Mouse (Mus musculus) lung, adult 18-20 months (tissue): ENCODE measurements around the gene Nup188.
A peak's percentile ranks its signal among the peaks of the same experiment; 100 is the strongest.

Experiments used
- DNase-seq, 2 experiments: peaks; one replicate each; pipeline ENCODE4 v3.0.0; 2022; ENCODE audit warnings: mixed read lengths in 2 of 2

Nup188 gene

DNA sequence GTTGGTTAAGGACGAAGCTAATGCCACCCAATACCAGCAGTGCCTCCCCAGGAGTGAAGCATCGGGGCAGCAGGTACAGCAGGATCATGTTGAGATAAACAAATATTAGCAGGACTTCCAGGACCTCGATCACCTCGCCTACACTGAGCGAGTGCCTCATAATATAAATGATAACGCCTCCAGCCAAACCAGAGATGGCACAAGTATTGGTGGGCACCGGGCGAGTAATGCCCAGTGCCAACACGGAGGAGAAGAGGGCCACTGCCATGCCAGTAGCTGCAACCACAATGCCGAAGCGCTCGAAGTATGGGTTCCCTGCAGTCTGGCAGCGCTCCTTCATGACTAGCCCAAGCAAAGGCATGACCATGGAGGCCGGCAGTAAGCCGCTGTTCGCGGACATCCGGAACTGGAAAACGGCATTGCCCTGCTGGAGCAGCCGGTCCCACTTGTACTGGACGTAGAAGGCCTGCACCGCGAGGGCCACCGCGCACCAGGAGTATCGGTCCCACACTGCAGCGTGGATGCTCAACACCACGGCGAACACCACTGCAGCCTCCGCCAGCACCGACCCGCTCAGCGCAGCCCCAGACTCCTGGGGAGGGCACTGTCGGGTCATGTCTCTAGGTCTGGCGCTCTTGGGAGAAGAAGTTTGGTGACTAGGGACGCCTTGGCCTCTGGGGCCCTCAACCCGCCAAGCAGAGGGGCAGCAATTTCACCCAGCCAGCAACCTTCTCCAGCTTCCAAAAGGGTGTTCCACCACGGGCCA, 598 bp upstream of the Nup188 start:
- no peak for DNase-seq

GRCm38 (mm10) chr2:30287027-30287373, 803 bp downstream of the Nup188 start:
- DNase-seq, result no peak

DNA sequence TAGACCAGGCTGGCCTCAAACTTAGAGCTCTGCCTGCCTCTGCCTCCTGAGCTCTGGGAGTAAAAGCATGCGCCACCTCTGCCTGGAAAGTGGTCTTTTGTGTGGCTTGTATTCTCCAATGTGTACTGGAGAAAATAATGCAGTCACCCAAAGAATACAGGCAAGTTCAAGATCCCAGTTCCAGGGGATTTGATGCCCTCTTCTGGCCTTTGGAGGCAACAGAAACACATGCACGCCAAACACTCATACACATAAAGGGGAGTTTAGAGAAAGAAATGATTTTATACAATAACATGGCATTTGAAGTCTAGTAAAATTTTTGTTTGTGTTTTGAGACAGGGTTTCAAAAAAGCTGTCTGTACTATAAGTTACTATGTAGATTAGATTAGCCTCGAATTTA, 13.3 kb downstream of the Nup188 start:
- DNase-seq, result no peak

DNA sequence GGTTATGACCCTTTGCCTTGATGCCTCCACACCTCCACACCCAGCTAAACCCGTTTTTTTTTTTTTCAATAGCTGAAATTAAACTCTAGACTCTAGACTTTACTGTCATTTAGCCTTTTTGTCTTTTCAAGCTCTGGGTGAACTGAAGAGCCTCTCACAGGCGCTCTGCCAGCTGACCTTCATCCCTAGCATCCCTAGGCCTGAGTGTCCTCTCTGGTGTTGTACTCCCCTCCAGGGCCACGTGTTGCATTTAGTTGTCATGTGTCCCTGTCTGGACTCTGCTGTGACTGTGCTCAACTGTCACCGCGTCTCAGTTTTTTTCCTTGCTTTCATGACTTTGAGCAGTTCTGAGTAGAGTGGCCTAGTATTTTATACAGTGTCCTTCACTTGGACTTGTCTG, 13.8 kb downstream of the Nup188 start:
- DNase-seq, result no peak

GRCm38 (mm10) chr2:30306087-30306486, 19.9 kb downstream of the Nup188 start:
- no peak for DNase-seq

DNA sequence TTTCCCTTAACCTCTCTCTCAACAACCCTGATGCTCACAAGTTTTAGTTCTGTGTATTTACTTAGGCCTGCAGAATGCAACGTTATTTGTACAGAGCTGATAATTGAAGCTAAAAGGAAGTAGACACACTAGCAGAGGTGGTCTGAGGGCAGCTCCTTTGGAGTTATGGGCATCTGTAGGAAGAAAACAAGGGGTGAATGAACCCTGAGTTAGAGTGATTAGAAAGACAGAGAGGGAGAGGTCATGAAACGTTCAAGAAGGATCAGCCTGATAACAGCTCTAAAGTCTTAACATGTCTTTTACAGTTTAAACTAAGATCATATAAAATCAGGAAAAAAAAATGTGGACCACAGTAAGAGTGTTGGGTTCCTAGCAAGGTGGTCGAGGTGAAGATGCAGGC, 23.2 kb downstream of the Nup188 start:
- no peak for DNase-seq

DNA sequence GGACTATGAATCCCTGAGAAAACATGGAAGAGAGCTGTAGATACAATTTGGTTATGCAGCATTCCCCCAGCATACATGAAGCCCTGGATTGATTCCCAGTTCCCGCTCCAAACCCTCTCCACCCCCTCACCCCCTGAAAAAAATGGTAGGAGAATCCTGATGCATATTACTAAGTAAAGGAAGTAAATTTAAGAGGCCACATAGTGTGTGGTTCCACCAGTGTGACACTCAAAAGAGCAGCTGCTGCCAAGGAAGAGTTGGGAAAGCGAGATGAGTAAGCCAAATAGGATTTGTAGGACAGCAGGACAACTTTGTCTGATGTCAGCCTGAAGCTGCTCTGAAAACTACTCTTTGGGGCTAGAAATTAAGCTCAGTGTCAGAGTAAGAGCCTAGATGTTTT, 25.3 kb downstream of the Nup188 start:
- DNase-seq, result no peak

DNA sequence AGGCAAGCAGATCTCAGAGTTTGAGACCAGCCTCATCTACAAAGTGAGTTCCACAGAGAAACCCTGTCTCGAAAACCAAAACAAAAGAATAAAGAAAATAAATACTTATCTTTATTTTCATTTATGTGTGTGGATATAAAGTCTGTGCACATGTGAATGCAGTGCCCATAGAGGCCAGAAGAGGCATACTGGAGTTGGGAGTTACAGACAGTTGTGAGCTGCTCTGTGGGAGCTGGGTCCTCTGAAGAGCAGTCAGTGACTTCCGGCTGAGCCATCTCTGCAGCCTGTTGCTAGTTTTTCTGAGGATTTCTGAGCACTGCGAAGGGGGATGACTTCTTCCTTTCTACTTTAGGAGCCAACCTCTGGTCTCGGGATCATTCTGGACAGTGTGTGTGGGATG, 29.9 kb downstream of the Nup188 start:
- no peak for DNase-seq

DNA sequence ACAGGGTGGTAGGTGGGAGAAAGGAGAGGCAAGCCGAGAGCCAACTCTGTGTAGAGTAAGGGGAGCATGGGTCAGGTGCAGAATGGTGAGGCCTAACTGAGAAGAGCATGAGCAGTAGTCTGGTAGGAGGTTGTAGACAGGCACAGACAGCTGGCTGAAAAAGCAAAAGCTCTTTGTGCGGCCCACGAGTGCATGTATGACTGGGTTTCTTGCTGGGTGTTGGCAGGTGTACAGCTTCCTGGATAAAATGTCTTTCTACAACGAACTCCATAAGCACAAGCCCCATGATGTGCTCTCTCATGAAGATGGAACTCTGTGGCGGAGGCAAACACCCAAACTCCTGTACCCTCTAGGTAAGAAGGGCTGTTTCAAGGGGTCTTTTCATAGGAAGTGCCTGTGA, 30.8 kb downstream of the Nup188 start:
- no peak for DNase-seq

DNA sequence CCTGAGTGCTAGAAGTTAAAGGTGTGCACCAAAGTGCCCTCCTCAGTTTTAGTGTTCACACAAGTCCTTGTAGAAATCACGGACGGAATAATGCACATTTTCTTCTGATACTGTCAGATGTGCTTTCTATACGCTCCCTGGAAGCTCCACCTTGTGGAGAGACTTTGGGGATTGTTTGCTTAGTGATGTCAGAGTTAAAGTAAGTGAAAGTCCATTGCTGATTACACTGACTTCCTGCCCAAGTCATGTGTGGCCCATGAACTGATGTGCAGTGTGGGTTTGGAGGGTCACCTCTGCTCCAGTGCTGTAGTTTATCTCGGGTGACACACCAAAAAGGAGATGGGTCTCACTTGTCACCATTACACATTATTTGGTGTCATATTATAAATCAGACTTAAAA, 33.1 kb downstream of the Nup188 start:
- DNase-seq, result no peak

DNA sequence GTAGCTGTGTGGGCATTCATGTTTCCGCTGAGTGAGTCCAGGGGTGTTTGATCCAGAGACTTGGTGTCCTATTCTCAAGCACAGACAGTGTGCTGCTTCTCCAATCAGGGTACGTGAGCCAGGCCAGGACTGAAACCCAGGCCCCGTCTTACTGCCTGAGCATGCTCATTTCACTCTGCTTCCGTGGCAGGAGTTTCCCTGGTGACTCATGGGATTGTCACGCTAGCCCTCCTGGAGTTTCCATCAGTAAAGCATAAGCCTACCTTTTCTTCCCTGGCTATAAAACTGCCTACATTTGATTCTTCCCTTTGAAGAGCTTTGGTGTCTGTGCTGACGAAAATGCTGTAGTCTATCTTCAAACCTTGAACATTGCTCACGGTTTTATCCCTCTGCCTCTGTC, 36.9 kb downstream of the Nup188 start:
- no peak for DNase-seq

GRCm38 (mm10) chr2:30325296-30325695, 39.1 kb downstream of the Nup188 start:
- no peak for DNase-seq

DNA sequence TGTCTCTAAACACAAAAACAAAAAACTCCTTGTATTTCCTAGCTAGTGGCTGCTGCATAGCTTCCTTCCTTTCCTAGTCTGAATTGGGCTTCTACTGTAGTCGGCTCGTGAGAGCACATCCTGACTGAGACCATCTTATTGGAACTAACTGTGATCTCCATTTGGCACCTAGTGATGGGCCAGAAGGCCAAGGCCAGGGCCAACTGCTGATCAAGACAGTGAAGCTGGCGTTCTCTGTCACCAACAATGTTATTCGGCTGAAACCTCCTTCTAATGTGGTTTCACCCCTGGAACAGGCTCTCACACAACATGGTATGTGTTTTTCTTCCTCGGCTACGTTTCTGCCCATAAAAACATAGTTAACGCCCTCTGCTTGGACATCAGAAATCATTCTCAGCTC, 41.1 kb downstream of the Nup188 start:
- DNase-seq, result no peak

DNA sequence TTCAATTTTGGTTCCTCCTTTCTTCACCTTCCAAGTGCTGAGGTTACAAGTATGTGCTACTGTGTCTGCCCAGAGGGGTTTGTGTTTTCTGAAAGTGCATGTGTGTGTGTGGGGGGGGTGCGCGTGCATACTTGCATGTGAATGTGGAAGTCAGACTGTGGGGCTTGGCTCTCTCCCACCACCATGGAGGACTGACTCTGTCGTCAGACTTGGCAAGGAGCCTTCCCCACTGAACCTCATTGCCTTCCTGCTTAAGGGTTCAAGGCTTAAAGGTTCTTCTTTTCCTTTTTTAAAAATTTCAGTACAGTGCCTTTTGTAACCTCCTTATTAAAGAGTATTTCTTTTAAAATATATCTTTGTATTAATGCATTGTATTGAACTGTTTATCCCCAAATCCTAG, 42.6 kb downstream of the Nup188 start:
- peak in 1 of 2 experiments; percentile 14 for DNase-seq

- no peak for DNase-seq
These were observed 49.1 kb downstream of the Nup188 start for GRCm38 (mm10) chr2:30335324-30335723.

DNA sequence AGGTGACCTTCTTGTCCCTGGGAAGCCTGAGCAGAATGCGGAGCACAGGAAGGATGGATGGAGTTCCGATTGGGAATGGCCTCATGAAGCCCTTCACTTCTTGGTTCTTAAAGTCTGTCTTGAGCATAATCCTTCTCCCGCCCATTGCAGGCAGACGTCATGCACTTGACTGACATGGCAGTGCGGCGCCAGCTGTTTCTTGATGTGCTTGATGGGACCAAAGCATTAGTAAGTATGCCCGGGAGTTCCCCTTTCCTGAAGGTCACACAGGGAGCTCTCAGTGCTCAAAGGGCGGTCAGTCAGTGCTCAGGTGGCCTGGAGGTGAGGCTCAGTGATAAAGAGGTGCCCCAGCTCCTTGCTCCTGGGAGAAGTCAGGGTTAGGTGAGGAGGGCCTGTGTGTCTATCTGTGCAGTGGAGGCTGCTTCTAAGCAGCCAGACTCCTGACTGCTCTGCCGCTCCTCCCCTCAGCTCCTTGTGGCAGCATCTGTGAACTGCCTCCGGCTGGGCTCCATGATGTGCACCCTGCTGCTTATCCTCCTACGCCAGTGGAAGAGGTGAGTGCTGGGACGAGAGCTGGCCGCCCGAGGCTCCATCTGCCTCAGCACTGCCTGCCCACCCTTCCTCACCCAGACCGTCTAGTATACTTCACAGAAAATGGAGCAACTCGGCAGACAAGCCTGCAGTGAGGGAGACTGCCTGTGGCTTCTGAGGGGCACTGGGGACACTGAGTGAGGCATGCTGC, 50.1 kb downstream of the Nup188 start:
- no peak for DNase-seq

- no peak for DNase-seq
These were observed 51.0 kb downstream of the Nup188 start for GRCm38 (mm10) chr2:30337179-30337578.

DNA sequence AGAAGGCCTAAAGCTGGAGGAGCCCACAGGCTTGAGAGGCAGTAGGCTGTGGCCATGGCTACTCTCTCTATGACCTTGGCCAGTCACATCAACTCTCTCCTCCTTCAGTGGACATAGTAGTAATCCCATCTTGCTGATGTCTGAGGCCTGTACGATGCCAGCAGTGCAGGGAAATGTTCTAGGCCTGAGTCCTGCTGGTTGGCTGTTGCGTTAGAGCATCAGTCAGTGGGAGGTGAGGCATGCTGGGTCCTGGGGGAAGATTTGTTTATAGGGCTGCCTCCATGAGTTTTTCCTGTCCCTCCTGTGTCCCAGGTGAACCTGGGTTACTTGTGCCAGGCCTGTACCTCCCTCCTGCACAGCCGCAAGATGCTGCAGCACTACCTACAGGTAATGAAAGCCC, 55.9 kb downstream of the Nup188 start:
- DNase-seq, result no peak

DNA sequence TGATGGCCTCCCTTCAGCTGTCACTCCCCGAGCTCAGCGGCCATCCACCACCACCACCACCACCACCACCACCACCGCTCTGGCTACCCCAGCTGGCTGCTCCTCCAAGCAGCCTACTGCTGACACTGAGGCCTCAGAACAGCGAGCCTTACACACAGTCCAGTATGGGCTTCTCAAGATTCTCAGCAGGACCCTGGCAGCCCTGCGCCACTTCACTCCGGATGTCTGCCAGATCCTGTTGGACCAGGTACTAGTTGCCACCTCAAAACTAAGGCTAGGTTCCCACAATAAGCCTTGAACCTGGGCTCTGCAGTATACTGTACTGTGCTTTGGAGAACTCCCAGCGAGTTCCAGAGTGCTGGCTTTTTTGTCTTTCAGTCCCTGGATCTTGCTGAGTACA, 56.3 kb downstream of the Nup188 start:
- DNase-seq, result no peak

GRCm38 (mm10) chr2:30343601-30344137, 57.5 kb downstream of the Nup188 start:
- DNase-seq, result peak; percentile 31 to 42

DNA sequence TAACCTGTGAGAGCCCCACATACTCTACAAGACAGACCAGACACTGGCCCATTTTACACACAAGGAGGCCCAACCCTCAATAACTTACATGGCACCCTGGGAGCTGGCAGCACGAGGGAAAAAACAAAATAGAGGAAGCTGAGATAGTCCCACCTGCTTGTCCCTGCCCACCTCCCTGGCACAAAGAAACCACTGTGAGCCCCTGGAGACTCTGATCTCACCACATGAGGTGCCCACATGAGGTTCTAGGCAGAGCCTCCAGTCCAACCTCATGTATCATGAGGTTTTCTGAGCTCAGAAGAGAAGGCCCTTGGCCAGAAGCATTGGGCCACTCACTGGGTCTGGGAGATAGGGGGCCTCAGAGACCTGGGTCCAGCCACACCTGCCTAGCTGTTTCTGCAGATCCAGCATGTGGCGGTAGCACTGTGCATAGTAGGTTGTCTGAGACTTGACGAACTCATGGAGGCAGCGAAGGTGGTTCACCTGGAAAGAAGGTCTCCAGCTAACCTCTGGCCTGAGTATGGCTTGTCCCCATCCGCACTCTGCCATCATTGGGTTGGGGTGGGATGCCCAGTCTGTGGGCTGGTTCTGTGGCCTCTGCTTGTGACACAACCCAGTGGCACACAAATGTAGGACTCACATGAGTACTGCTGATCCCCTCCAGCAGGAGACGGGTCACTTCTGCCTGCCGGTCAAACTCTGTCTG, 59.9 kb downstream of the Nup188 start:
- no peak for DNase-seq

GRCm38 (mm10) chr2:30349196-30349595, 63.0 kb downstream of the Nup188 start:
- DNase-seq, result no peak

DNA sequence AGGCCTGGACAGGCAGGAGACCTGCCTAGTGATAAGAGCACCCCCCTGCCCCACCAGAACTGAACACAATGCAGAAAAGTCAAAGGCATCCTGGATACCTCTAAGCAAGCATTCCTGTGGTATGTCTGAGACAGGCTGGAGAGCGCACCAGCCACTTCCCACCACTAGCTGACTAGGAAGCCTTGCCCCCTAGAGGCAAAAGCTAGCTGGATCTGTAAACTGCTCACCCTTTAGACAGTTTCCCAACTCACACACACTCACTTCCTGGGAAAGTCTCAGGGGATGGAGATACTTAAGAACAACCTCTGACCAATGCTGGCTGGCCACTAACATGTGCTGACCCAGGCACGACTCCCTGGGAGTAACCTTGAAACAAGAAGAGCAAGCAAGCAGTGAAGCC, 65.0 kb downstream of the Nup188 start:
- DNase-seq, result peak in 1 of 2 experiments; percentile 39

GRCm38 (mm10) chr2:30355861-30356260, 69.7 kb downstream of the Nup188 start:
- peak in 1 of 2 experiments; percentile 48 for DNase-seq
